Mouse (Mus musculus) midbrain, embryonic 11.5 days (tissue): ENCODE measurements around the gene Ncbp1. TPM values are rescaled to one million over a fixed set of nuclear protein-coding genes. Genes with fewer than 3 reads are reported as not detected.
A peak's percentile ranks its signal among the peaks of the same experiment; 100 is the strongest.

ENCODE experiments used
- ATAC-seq: fragments of 200-750 bp; cut with Nextera tagmentation; 2 replicates; pipeline ENCODE4 v1.8.0; 2017; ENCODE audit warnings: moderate TSS enrichment, moderate library complexity; ENCODE audit not compliant: low FRiP score
- DNase-seq: peaks from one replicate; pipeline ENCODE4 v3.0.0; 2015; ENCODE audit warnings: low spot score; ENCODE audit errors: missing footprints
- H3K27ac ChIP-seq: fragments of 300-500 bp; sonication (generic); 2 replicates; pipeline ENCODE4 v1.5.1; 2014; ENCODE audit warnings: low read depth, low read length
- H3K27me3 ChIP-seq: fragments of 300-500 bp; sonication (generic); 2 replicates; pipeline ENCODE4 v1.6.1; 2014; ENCODE audit warnings: mild to moderate bottlenecking, low read length, moderate library complexity, mixed read lengths; ENCODE audit not compliant: control insufficient read depth, insufficient read depth
- H3K36me3 ChIP-seq: fragments of 300-500 bp; sonication (generic); 2 replicates; pipeline ENCODE4 v1.6.1; 2014; ENCODE audit warnings: mild to moderate bottlenecking, low read length, moderate library complexity, mixed read lengths; ENCODE audit not compliant: control insufficient read depth, insufficient read depth
- H3K4me1 ChIP-seq: fragments of 300-500 bp; sonication (generic); 2 replicates; pipeline ENCODE4 v1.6.1; 2014; ENCODE audit warnings: low read length; ENCODE audit not compliant: control insufficient read depth, insufficient read depth
- H3K4me2 ChIP-seq: fragments of 300-500 bp; sonication (generic); 2 replicates; pipeline ENCODE4 v1.6.1; 2014; ENCODE audit warnings: mild to moderate bottlenecking, moderate library complexity
- H3K4me3 ChIP-seq: fragments of 300-500 bp; sonication (generic); 2 replicates; pipeline ENCODE4 v1.5.1; 2014; ENCODE audit warnings: low read depth, low read length
- H3K9ac ChIP-seq: fragments of 300-500 bp; sonication (generic); 2 replicates; pipeline ENCODE4 v1.6.1; 2014; ENCODE audit warnings: low read length
- H3K9me3 ChIP-seq: fragments of 300-500 bp; sonication (generic); 2 replicates; pipeline ENCODE4 v1.6.1; 2016; ENCODE audit warnings: low read length; ENCODE audit not compliant: control insufficient read depth
- WGBS: fragments of 180-500 bp; shearing (Covaris S2); extraction: QIAGEN DNeasy Blood & Tissue Kit; methylation state at CpG from one replicate; pipeline ENCODE4 v1.1.7; 2014; 5-methylcytosine and 5-hydroxymethylcytosine counted together
- polyA plus RNA-seq: library from polyadenylated mRNA; unstranded; fragments of >200 nt; fragmentation: Nextera tagmentation; extraction: Ambion mirVana; gene quantifications from 2 replicates; pipeline ENCODE4 v1.2.1, GENCODE M21; 2014

Gene Ncbp1
- polyA plus RNA-seq, 1 experiment from 2014 or later: 143 TPM

DNA sequence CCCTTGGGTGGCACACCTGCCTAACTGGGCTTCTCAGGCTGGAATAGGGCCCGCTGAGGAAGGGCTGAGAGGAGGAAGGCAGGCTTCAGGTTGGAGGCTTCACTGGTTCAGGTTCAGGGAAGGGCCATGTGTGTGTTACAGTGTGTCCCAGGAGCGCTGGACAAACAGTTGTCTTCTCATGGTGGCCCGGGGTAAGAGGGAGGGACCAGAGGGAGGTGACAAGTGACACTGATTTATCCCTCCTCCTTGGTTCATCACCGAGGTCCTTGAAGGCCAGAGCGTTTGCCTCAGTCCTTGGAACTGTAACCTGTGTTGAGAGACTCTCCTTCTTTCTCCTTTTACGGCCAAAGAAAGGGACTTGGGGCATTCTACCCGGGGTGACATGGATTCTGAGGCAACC is 37.9 kb upstream of the Ncbp1 start:
- Histone ChIP-seq H3K4me1 (peaks cover 4% of the 10 kb centered on the region), H3K27ac (no peak overlapping the region), H3K27me3 (no peaks in the 10 kb centered on the region), H3K4me3 (no peak overlapping the region), H3K4me2 (no peak overlapping the region), H3K36me3 (no peaks in the 10 kb centered on the region), H3K9ac (no peak overlapping the region), H3K9me3 (no peaks in the 10 kb centered on the region)
- ATAC-seq (no peak), DNase-seq (peak; percentile 82)
- 80% methylated on average over 7 of the region's 7 CpGs for WGBS

DNA sequence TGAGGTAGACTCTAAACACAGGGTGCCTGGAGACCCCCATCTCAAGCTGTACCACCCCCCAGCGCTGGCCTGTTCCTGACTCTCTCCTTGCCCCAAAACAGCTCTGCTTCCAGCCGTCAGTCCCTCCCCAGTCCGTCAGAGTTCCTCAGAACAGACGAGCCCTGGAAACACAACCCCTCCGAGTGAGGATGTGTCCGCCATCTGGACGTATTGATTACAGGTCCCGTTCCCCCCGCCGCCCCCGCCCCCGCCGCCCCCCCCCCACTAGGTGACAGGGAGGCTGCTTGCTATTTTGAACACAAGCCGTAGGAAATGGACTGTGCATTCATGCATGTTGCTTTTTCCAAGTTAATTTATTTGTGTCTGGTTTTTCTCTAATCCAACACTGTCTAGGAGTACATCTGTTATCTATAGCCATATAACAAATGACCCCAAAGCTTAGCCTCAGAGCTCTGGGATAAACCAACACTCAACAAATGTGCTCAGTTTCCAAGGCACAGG is 37.2 kb upstream of the Ncbp1 start:
- no peak overlapping the region for H3K4me2 ChIP-seq
- H3K27ac ChIP-seq: no peak overlapping the region
- ATAC-seq (no peak), DNase-seq (peak; percentile 82)
- no peak overlapping the region for H3K4me3 ChIP-seq
- no peak overlapping the region for H3K9ac ChIP-seq
- WGBS: 57% methylated on average over 14 of the region's 14 CpGs
- H3K9me3 ChIP-seq: no peaks in the 10 kb centered on the region
- H3K27me3 ChIP-seq: no peaks in the 10 kb centered on the region
- H3K36me3 ChIP-seq: no peaks in the 10 kb centered on the region
- H3K4me1 ChIP-seq: peaks cover 4% of the 10 kb centered on the region

DNA sequence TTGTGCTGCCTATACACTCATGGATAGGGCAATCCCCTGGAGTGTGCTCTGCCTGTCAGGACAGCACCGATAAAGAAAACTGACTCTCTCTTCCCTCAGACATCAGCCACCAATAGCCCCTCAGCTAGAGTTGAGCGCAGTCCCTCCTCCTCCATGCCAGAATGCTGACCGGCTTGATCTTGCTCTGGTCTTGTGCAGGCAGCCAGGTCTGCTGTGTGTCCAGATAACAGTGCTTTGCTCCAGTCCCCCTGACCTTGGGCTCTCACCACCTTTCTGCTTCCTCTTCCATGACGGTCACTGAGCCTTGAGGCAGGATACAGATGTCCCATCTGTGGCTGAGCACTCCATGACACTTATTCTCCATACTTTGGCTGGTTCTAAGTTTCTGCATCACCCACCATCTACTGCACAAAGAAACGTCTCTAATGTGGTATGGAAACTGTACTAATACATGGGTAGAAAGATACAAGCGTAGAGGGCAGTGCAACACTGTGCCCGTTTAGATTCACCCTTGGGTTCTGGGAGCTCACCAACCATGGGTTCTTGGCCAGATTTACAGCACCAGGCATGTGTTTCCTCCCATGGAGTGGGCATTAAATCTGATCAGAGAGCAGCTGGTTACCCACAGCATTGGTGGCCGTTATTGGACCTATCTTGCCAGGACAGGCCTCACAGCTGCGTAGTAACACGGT is 36.2 kb upstream of the Ncbp1 start:
- H3K4me1 ChIP-seq: peaks cover 4% of the 10 kb centered on the region
- no peak overlapping the region for H3K4me3 ChIP-seq
- H3K36me3 ChIP-seq: no peaks in the 10 kb centered on the region
- DNase-seq (peak; percentile 54), ATAC-seq (no peak)
- no peaks in the 10 kb centered on the region for H3K27me3 ChIP-seq
- H3K4me2 ChIP-seq: no peak overlapping the region
- WGBS: 94% methylated on average over 10 of the region's 10 CpGs
- no peak overlapping the region for H3K9ac ChIP-seq
- H3K27ac ChIP-seq: no peak overlapping the region
- H3K9me3 ChIP-seq: no peaks in the 10 kb centered on the region

DNA sequence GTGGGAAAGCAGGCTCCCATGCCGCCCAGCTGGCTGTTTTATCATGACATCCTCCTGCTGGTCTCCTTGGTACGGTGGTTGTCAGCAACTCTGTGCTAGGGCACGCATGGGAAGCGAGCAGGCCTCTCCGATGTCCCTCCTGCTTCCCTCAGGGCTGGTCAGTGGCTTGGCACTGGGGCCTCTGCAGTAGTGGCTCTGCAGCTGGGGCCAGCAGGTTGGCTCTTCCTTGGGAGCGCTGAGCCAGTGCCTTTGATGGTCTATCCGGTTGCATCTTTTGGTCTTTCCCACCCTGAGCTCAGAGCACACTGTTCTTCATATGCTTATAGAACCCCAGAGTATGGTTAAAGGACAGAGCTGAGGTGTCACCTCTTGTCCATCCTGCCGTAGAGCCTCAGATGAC is 28.3 kb upstream of the Ncbp1 start:
- no peak overlapping the region for H3K4me2 ChIP-seq
- no peak for ATAC-seq

DNA sequence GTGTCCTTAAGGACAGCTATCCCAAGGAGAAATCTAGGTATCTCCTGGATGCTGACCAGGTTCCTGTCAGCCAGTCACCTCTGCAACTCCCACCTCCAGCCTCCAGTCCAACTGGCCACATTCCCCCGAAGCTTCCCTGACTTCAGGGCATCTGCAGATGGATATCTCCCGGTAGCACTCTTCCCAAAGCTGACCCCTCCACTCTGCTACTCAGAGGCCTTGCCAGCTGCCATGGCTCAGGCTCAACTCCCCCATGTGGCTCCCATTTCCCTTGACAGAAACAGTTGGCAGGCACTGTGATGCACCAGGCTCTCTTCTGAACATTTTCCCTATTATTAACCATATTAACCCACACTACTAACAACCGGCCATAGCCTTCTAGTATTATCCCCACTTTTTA is 27.1 kb upstream of the Ncbp1 start:
- Histone ChIP-seq H3K27ac (no peak overlapping the region), H3K9me3 (no peaks in the 10 kb centered on the region)
- no peak for ATAC-seq

More for the DNA sequence above, 28.3 kb upstream of the Ncbp1 start:
- Histone ChIP-seq H3K36me3 (peaks cover 4% of the 10 kb centered on the region; the same call in 1 of the 2 replicates), H3K4me1 (no peaks in the 10 kb centered on the region), H3K4me3 (no peak overlapping the region), H3K27me3 (no peaks in the 10 kb centered on the region), H3K27ac (no peak overlapping the region), H3K9ac (no peak overlapping the region), H3K9me3 (no peaks in the 10 kb centered on the region)
- DNase-seq: no peak
- WGBS: 96% methylated on average over 8 of the region's 8 CpGs

DNA sequence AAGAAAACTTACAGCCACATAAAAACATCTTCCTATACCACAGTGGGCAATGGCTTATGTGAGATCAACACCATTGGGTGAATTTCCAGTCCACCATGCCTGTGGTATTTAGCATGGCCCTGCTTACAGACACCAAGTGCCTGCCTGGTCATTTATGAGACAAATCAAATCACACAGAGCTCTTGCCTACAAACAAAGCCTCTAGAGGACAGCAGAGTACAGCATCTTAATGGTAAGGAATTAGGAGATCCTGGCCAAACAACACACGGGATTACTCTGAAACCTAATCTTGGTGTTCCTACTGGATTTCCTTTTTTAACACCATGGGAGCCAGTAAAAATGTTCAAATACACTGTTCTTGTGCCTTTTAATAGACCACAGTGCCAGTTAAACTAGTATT is 23.1 kb upstream of the Ncbp1 start:
- Histone ChIP-seq H3K4me3 (no peak overlapping the region), H3K27me3 (no peaks in the 10 kb centered on the region), H3K4me2 (no peak overlapping the region), H3K4me1 (no peaks in the 10 kb centered on the region), H3K36me3 (peaks cover 36% of the 10 kb centered on the region), H3K9me3 (no peaks in the 10 kb centered on the region), H3K9ac (no peak overlapping the region), H3K27ac (no peak overlapping the region)
- 83% methylated on average over 1 of the region's 1 CpGs for WGBS
- DNase-seq (peak; percentile 82), ATAC-seq (no peak)

More for the DNA sequence above, 27.1 kb upstream of the Ncbp1 start:
- H3K9ac ChIP-seq: no peak overlapping the region
- 85% methylated on average over 3 of the region's 3 CpGs for WGBS
- H3K4me3 ChIP-seq: no peak overlapping the region
- H3K27me3 ChIP-seq: no peaks in the 10 kb centered on the region
- no peaks in the 10 kb centered on the region for H3K4me1 ChIP-seq
- H3K36me3 ChIP-seq: peaks cover 12% of the 10 kb centered on the region
- no peak overlapping the region for H3K4me2 ChIP-seq
- DNase-seq: no peak

DNA sequence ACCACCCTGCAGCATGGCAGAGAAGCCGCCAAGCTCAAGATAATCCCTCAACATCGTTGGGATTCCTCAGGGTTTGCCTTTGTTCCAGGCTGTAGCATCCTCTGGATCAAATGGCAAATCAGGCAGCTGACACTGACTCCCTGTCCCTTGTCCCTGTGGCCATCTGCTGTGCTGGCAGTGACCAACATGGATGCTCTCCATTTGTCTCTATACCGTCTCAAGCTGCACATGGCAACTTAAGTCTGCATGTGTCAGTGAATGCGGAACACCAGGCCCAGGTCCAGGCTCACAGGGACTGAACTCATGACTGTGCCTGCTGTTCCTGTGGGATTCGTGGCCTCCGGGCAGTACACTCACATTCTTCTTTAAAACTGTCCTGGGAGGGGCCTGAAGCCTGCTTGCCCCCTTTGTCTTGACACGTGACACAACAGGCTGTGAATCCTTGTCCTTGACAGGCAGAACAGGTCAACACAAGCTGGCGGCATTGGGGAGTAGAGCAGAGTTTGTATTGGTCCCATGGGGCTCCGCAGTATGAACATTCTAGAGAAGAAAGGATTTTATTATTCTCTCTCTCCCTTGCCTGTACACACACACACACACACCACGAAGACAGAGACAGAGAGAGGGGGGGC is 21.8 kb upstream of the Ncbp1 start:
- no peak overlapping the region for H3K4me2 ChIP-seq
- H3K27me3 ChIP-seq: no peaks in the 10 kb centered on the region
- H3K4me3 ChIP-seq: no peak overlapping the region
- no peaks in the 10 kb centered on the region for H3K4me1 ChIP-seq
- H3K27ac ChIP-seq: no peak overlapping the region
- no peak overlapping the region for H3K9ac ChIP-seq
- peaks cover 36% of the 10 kb centered on the region for H3K36me3 ChIP-seq
- H3K9me3 ChIP-seq: no peaks in the 10 kb centered on the region
- ATAC-seq (no peak), DNase-seq (peak; percentile 33)
- WGBS: 88% methylated on average over 10 of the region's 10 CpGs

DNA sequence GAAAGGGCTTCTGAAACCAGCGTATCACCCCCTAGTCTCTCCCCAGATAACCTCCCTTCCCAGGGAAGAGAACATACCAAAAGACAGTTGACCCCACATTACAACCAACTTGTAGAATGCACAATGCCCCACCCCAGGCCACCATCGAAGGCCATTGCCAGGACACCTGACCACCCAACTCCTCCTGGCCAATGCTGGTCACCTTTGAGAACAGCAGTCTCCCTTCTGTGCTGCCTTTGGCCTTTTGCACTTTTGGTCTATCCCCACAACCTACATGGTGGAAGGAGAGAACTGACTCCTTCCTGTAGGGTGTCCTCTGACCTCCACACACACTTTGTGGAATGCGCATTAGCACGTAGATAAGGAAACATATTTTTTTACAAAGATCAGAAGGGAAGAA is 20.9 kb upstream of the Ncbp1 start:
- Histone ChIP-seq H3K4me2 (no peak overlapping the region), H3K36me3 (peaks cover 36% of the 10 kb centered on the region), H3K9ac (no peak overlapping the region), H3K4me3 (no peak overlapping the region), H3K4me1 (no peaks in the 10 kb centered on the region), H3K27me3 (no peaks in the 10 kb centered on the region), H3K27ac (no peak overlapping the region), H3K9me3 (no peaks in the 10 kb centered on the region)
- ATAC-seq: no peak
- WGBS: over 99% methylated on average over 4 of the region's 4 CpGs
- peak; percentile 70 for DNase-seq

DNA sequence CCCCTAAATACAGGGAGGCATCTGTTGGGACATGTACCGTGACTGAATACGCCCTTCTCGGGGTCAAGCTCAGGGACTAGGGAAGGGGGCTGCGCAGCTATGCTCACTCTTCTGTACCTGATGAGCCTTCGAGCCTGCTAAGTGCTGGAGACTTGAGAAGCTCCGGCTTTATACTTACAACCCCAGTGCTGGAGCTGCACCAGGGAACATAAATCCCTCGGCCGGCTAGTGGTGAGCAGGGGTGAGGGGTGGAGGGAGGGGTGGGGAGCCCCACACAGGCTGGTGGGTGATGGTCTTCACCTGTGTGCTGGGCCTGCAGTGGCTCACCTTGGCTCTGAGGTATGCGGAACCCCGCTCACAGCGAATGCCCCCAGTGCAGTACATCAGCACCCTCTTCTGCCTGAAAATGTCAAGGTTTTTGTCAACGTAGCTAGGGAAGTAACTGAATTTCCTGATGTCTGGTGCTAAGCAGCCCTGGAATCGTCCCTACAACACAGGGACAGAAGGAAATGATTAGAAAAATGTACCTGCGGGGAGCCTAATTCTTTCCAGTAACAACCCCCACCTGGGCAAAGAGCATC is 18.8 kb upstream of the Ncbp1 start:
- H3K27me3 ChIP-seq: no peaks in the 10 kb centered on the region
- H3K4me3 ChIP-seq: no peak overlapping the region
- no peak overlapping the region for H3K27ac ChIP-seq
- peaks cover 42% of the 10 kb centered on the region for H3K36me3 ChIP-seq
- no peaks in the 10 kb centered on the region for H3K4me1 ChIP-seq
- no peaks in the 10 kb centered on the region for H3K9me3 ChIP-seq
- H3K9ac ChIP-seq: no peak overlapping the region
- H3K4me2 ChIP-seq: no peak overlapping the region
- ATAC-seq (no peak), DNase-seq (no peak)
- 90% methylated on average over 14 of the region's 14 CpGs for WGBS
